Mouse (Mus musculus) megakaryocyte, embryonic 14.5 days (primary cell): ENCODE results near the gene Rcan2. TPM values are rescaled to one million over a fixed set of nuclear protein-coding genes. Genes with fewer than 3 reads are reported as not detected.

Source experiments
- H3K27me3 ChIP-seq: replicated peaks from 2 replicates; pipeline ENCODE3; 2012; ENCODE audit warnings: inconsistent platforms
- H3K36me3 ChIP-seq: replicated peaks from 2 replicates; pipeline ENCODE3; 2012; ENCODE audit warnings: low read length, inconsistent platforms, mixed read lengths
- H3K4me1 ChIP-seq: 2 replicates; pipeline ENCODE4 v1.6.1; 2012; ENCODE audit warnings: inconsistent platforms
- H3K4me3 ChIP-seq: replicated peaks from 2 replicates; pipeline ENCODE3; 2012; ENCODE audit warnings: moderate library complexity, mild to moderate bottlenecking, inconsistent platforms
- H3K9me3 ChIP-seq: 2 replicates; pipeline ENCODE4 v1.6.1; 2012; ENCODE audit warnings: inconsistent platforms
- FLI1 ChIP-seq: IDR thresholded peaks from 2 replicates; pipeline ENCODE4 v1.6.1; 2012; ENCODE audit warnings: low read length, inconsistent platforms, mixed read lengths
- GATA1 ChIP-seq: IDR thresholded peaks from 3 replicates; pipeline ENCODE4 v1.6.1; 2012; ENCODE audit warnings: mixed read lengths, low read length, inconsistent platforms, borderline replicate concordance
- polyA plus RNA-seq: library from polyadenylated mRNA; stranded (reverse); fragments of >175 nt; gene quantifications from 2 replicates; pipeline ENCODE4 v1.2.3, GENCODE M21; 2012; ENCODE audit warnings: low replicate concordance; ENCODE audit not compliant: insufficient read depth

Gene Rcan2
- polyA plus RNA-seq, 1 experiment: 0.10 TPM

DNA sequence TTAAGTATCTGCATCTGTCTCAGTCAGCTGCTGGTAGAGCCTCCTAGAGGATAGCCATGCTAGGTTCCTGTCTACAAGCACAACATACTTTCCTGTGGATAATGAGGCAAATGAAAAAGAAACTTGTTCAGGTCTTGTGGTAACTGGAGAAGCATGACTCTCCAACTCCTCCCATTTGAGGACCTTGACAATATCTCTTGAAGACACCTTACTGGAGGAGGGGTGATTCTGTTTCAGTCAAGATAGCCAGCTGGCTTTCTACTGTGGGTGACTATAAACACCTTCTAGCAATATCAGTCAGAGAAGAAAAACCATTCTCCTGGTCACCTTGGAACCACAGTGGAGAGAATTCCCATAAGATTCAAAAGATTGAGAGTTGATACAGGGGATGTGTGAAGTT, 257.0 kb downstream of the Rcan2 start:
- H3K27me3 ChIP-seq: peaks cover 7% of the 10 kb centered on the region
- no peak for TF ChIP-seq GATA1
- TF ChIP-seq FLI1: no peak
- H3K4me1 ChIP-seq: peaks cover 5% of the 10 kb centered on the region

GRCm38 (mm10) chr17:44060781-44061180, 259.6 kb downstream of the Rcan2 start:
- peaks cover 12% of the 10 kb centered on the region for H3K9me3 ChIP-seq
- H3K27me3 ChIP-seq: peaks cover 3% of the 10 kb centered on the region
- no peaks in the 10 kb centered on the region for H3K36me3 ChIP-seq
- no peaks in the 10 kb centered on the region for H3K4me1 ChIP-seq
- TF ChIP-seq FLI1: no peak
- no peak overlapping the region for H3K4me3 ChIP-seq

More for the DNA sequence above, 257.0 kb downstream of the Rcan2 start:
- no peak overlapping the region for H3K4me3 ChIP-seq
- H3K9me3 ChIP-seq: peaks cover 12% of the 10 kb centered on the region
- H3K36me3 ChIP-seq: no peaks in the 10 kb centered on the region

GRCm38 (mm10) chr17:44061289-44061890, 260.2 kb downstream of the Rcan2 start:
- Histone ChIP-seq H3K27me3 (peaks cover 2% of the 10 kb centered on the region), H3K36me3 (no peaks in the 10 kb centered on the region), H3K4me1 (no peaks in the 10 kb centered on the region), H3K9me3 (peaks cover 12% of the 10 kb centered on the region), H3K4me3 (no peak overlapping the region)
- TF ChIP-seq FLI1 (no peak), GATA1 (no peak)

GRCm38 (mm10) chr17:44068876-44069275, 267.7 kb downstream of the Rcan2 start:
- H3K4me1 ChIP-seq: no peaks in the 10 kb centered on the region
- H3K36me3 ChIP-seq: no peaks in the 10 kb centered on the region
- H3K4me3 ChIP-seq: no peak overlapping the region
- H3K27me3 ChIP-seq: peaks cover 2% of the 10 kb centered on the region
- H3K9me3 ChIP-seq: no peaks in the 10 kb centered on the region
- TF ChIP-seq GATA1 (no peak), FLI1 (no peak)

DNA sequence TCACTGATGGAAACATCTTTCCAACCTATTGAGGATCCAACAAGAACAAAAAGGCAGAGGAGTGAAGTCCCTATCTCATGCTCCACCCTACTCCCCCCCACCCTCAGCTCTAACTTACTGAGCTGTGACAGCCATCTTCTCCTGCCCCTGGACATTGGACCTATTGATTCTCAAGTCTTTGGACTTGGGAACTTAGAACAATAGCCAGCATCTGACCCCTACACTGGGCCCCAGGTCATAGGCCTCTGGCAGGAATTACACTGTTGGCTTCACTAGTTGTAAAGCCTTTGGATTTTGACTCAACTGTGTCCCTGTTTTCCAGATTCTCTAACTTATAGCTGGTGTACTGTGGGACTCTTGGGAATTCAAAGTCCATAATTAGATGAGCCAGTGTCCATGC, 270.5 kb downstream of the Rcan2 start:
- TF ChIP-seq GATA1 (no peak), FLI1 (no peak)
- Histone ChIP-seq H3K9me3 (peaks cover 4% of the 10 kb centered on the region), H3K27me3 (peaks cover 2% of the 10 kb centered on the region), H3K36me3 (no peaks in the 10 kb centered on the region), H3K4me1 (peaks cover 13% of the 10 kb centered on the region), H3K4me3 (no peak overlapping the region)

DNA sequence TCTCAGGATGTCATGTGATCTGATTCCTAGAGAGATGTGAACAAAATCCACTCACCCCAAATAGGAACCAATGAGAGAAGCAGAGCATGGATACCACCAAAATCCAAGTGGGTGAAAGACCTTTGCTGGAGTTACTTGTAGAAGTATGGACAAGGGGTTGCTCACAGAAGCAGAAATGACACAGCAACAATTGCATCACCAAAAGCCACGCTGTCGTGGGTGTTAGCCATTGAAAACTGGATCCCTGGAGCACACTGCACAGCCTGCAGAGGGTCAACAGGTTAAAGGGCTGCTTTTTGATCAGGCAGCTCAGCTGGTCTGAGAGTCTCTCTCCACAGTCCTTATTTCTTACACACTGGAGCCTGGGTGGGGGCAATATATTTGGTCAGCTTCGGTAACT, 274.4 kb downstream of the Rcan2 start:
- Histone ChIP-seq H3K4me1 (peaks cover 42% of the 10 kb centered on the region), H3K36me3 (no peaks in the 10 kb centered on the region), H3K4me3 (peak overlapping the region; percentile 79), H3K9me3 (peaks cover 4% of the 10 kb centered on the region), H3K27me3 (no peaks in the 10 kb centered on the region)
- TF ChIP-seq GATA1 (no peak), FLI1 (no peak)

GRCm38 (mm10) chr17:44076051-44076680, 275.0 kb downstream of the Rcan2 start:
- Histone ChIP-seq H3K9me3 (peaks cover 4% of the 10 kb centered on the region), H3K36me3 (peaks cover 5% of the 10 kb centered on the region), H3K4me3 (peak overlapping the region; percentile 79), H3K4me1 (peaks cover 43% of the 10 kb centered on the region), H3K27me3 (no peaks in the 10 kb centered on the region)
- TF ChIP-seq FLI1: no peak
- no peak for TF ChIP-seq GATA1

DNA sequence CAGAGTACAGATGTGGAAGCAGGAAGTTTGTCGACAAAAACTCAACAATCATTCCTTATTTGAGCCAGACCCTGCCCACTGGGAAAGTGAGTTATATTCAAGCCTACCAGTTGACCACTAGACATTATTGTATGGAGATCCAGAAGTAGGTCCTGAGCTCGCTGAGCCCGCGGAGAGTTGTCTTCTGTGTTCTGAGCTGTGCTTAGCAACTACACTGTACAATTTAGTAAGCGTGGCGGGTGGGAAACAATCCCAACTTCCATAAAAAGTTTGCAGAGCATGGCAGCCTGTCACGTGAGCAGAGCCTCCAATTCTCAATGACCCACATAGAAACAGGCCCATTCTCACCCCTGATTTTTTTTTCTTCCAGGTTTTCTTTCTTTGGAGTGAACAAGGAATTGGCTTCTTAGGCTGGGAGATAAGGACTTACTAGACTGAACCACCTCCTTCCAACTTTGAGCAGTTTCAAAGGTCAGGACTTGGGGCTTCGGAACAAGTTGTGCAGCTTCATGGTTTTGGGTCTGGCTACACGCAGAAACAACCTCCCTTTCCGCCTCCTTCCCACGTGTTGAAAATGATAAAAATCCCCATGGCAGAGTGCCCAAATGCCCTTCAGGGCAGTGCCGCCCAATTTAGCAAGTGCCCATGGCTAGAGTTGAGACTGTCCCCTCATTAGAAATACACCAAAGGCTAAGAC, 276.1 kb downstream of the Rcan2 start:
- peaks cover 45% of the 10 kb centered on the region for H3K4me1 ChIP-seq
- no peak for TF ChIP-seq FLI1
- no peak for TF ChIP-seq GATA1
- H3K27me3 ChIP-seq: no peaks in the 10 kb centered on the region
- H3K9me3 ChIP-seq: peaks cover 4% of the 10 kb centered on the region
- peaks cover 12% of the 10 kb centered on the region for H3K36me3 ChIP-seq
- no peak overlapping the region for H3K4me3 ChIP-seq

DNA sequence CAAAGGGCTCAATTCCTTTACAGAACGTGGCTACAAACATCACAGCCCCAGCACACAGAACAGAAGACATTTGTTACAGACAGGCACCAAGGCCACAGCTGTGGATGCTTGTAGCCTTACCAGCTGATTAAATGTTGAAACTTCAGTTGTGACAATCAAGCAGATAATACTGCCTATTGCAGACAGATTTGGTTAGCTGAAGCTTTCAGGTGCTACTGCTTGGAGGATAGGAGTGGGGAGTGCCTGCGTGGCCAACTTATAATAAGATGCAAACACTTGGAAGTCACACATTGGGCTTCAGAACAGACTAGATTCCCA, 276.7 kb downstream of the Rcan2 start:
- peaks cover 4% of the 10 kb centered on the region for H3K9me3 ChIP-seq
- peaks cover 12% of the 10 kb centered on the region for H3K36me3 ChIP-seq
- no peak overlapping the region for H3K4me3 ChIP-seq
- TF ChIP-seq GATA1: no peak
- TF ChIP-seq FLI1: no peak
- H3K4me1 ChIP-seq: peaks cover 45% of the 10 kb centered on the region
- H3K27me3 ChIP-seq: no peaks in the 10 kb centered on the region

- Histone ChIP-seq H3K9me3 (peaks cover 4% of the 10 kb centered on the region), H3K4me3 (peak within 1 kb of the TSS; percentile 93), H3K36me3 (peaks cover 16% of the 10 kb centered on the region), H3K4me1 (peaks cover 45% of the 10 kb centered on the region), H3K27me3 (no peaks in the 10 kb centered on the region)
- TF ChIP-seq GATA1 (no peak), FLI1 (no peak)
Observed at GRCm38 (mm10) chr17:44078631-44079350, 277.6 kb downstream of the Rcan2 start, which contains the start of gene Enpp5. Enpp5 (plus strand) TSS chr17:44078813.
